Mouse (Mus musculus) midbrain, embryonic 11.5 days (tissue): ENCODE results near the gene Syt12. TPM values are rescaled to one million over a fixed set of nuclear protein-coding genes. Genes with fewer than 3 reads are reported as not detected.

Source experiments
- ATAC-seq: fragments of 200-750 bp; cut with Nextera tagmentation; 2 replicates; pipeline ENCODE4 v1.8.0; 2017; ENCODE audit warnings: moderate TSS enrichment, moderate library complexity; ENCODE audit not compliant: low FRiP score
- DNase-seq: peaks from one replicate; pipeline ENCODE4 v3.0.0; 2015; ENCODE audit warnings: low spot score; ENCODE audit errors: missing footprints
- H3K27ac ChIP-seq: fragments of 300-500 bp; sonication (generic); 2 replicates; pipeline ENCODE4 v1.5.1; 2014; ENCODE audit warnings: low read depth, low read length
- H3K27me3 ChIP-seq: fragments of 300-500 bp; sonication (generic); 2 replicates; pipeline ENCODE4 v1.6.1; 2014; ENCODE audit warnings: mild to moderate bottlenecking, low read length, moderate library complexity, mixed read lengths; ENCODE audit not compliant: control insufficient read depth, insufficient read depth
- H3K36me3 ChIP-seq: fragments of 300-500 bp; sonication (generic); 2 replicates; pipeline ENCODE4 v1.6.1; 2014; ENCODE audit warnings: mild to moderate bottlenecking, low read length, moderate library complexity, mixed read lengths; ENCODE audit not compliant: control insufficient read depth, insufficient read depth
- H3K4me1 ChIP-seq: fragments of 300-500 bp; sonication (generic); 2 replicates; pipeline ENCODE4 v1.6.1; 2014; ENCODE audit warnings: low read length; ENCODE audit not compliant: control insufficient read depth, insufficient read depth
- H3K4me2 ChIP-seq: fragments of 300-500 bp; sonication (generic); 2 replicates; pipeline ENCODE4 v1.6.1; 2014; ENCODE audit warnings: mild to moderate bottlenecking, moderate library complexity
- H3K4me3 ChIP-seq: fragments of 300-500 bp; sonication (generic); 2 replicates; pipeline ENCODE4 v1.5.1; 2014; ENCODE audit warnings: low read depth, low read length
- H3K9ac ChIP-seq: fragments of 300-500 bp; sonication (generic); 2 replicates; pipeline ENCODE4 v1.6.1; 2014; ENCODE audit warnings: low read length
- H3K9me3 ChIP-seq: fragments of 300-500 bp; sonication (generic); 2 replicates; pipeline ENCODE4 v1.6.1; 2016; ENCODE audit warnings: low read length; ENCODE audit not compliant: control insufficient read depth
- WGBS: fragments of 180-500 bp; shearing (Covaris S2); extraction: QIAGEN DNeasy Blood & Tissue Kit; methylation state at CpG from one replicate; pipeline ENCODE4 v1.1.7; 2014; 5-methylcytosine and 5-hydroxymethylcytosine counted together
- polyA plus RNA-seq: library from polyadenylated mRNA; unstranded; fragments of >200 nt; fragmentation: Nextera tagmentation; extraction: Ambion mirVana; gene quantifications from 2 replicates; pipeline ENCODE4 v1.2.1, GENCODE M21; 2014

Syt12 gene
- polyA plus RNA-seq, 1 experiment from 2014 or later: 1.0 TPM

- Histone ChIP-seq H3K27me3 (no peaks in the 10 kb centered on the region), H3K27ac (no peak overlapping the region), H3K36me3 (no peaks in the 10 kb centered on the region), H3K9me3 (no peaks in the 10 kb centered on the region), H3K4me3 (no peak overlapping the region), H3K9ac (no peak overlapping the region), H3K4me2 (no peak overlapping the region), H3K4me1 (no peaks in the 10 kb centered on the region)
- ATAC-seq (no peak), DNase-seq (no peak)
- 66% methylated on average over 2 of the region's 2 CpGs for WGBS
These were observed 68.2 kb downstream of the Syt12 start for GRCm38 (mm10) chr19:4409062-4409461.

GRCm38 (mm10) chr19:4404840-4405239 lies 72.4 kb downstream of the Syt12 start:
- H3K9ac ChIP-seq: no peak overlapping the region
- no peak for ATAC-seq
- H3K9me3 ChIP-seq: no peaks in the 10 kb centered on the region
- H3K27me3 ChIP-seq: no peaks in the 10 kb centered on the region
- no peaks in the 10 kb centered on the region for H3K36me3 ChIP-seq
- no peak overlapping the region for H3K4me2 ChIP-seq
- WGBS: 90% methylated on average over 2 of the region's 2 CpGs
- no peaks in the 10 kb centered on the region for H3K4me1 ChIP-seq
- no peak for DNase-seq
- H3K4me3 ChIP-seq: no peak overlapping the region
- no peak overlapping the region for H3K27ac ChIP-seq

- Histone ChIP-seq H3K27ac (no peak overlapping the region), H3K27me3 (no peaks in the 10 kb centered on the region), H3K9ac (no peak overlapping the region), H3K4me2 (no peak overlapping the region), H3K4me1 (peaks cover 6% of the 10 kb centered on the region), H3K36me3 (no peaks in the 10 kb centered on the region), H3K4me3 (no peak overlapping the region), H3K9me3 (no peaks in the 10 kb centered on the region)
- whole genome bisulfite sequencing: 76% methylated on average over 4 of the region's 4 CpGs
- no peak for ATAC-seq
- DNase-seq: no peak
These were observed 78.3 kb downstream of the Syt12 start for GRCm38 (mm10) chr19:4398959-4399358.

- DNase-seq (no peak), ATAC-seq (no peak)
- WGBS: 28% methylated on average over 8 of the region's 8 CpGs
- peak overlapping the region; percentile 82 for H3K4me2 ChIP-seq
- peak overlapping the region; percentile 78; the same call in 1 of the 2 replicates for H3K9ac ChIP-seq
- H3K36me3 ChIP-seq: no peaks in the 10 kb centered on the region
- H3K27ac ChIP-seq: no peak overlapping the region
- H3K4me3 ChIP-seq: peak overlapping the region; percentile 100
- H3K4me1 ChIP-seq: peaks cover 7% of the 10 kb centered on the region
- H3K9me3 ChIP-seq: no peaks in the 10 kb centered on the region
- H3K27me3 ChIP-seq: no peaks in the 10 kb centered on the region
These were observed 78.7 kb downstream of the Syt12 start for GRCm38 (mm10) chr19:4398630-4398948.

- ATAC-seq (peak; percentile 34), DNase-seq (peak; percentile 92)
- Histone ChIP-seq H3K27me3 (no peaks in the 10 kb centered on the region), H3K9me3 (no peaks in the 10 kb centered on the region), H3K4me3 (peak within 1 kb of the TSS; percentile 100), H3K27ac (peak within 1 kb of the TSS; percentile 94), H3K9ac (peak within 1 kb of the TSS; percentile 78), H3K36me3 (no peaks in the 10 kb centered on the region), H3K4me2 (peak within 1 kb of the TSS; percentile 82), H3K4me1 (peaks cover 9% of the 10 kb centered on the region)
- under 1% methylated on average over 81 of the region's 82 CpGs for WGBS
These were observed 79.2 kb downstream of the Syt12 start, which contains the start of gene Kdm2a for GRCm38 (mm10) chr19:4397798-4398629. Kdm2a (minus strand) TSS chr19:4398285.

GRCm38 (mm10) chr19:4396998-4397797 lies 80.0 kb downstream of the Syt12 start:
- Histone ChIP-seq H3K4me2 (peak overlapping the region; percentile 82), H3K4me3 (peak overlapping the region; percentile 100), H3K4me1 (peaks cover 9% of the 10 kb centered on the region), H3K9me3 (no peaks in the 10 kb centered on the region), H3K9ac (peak overlapping the region; percentile 99), H3K36me3 (no peaks in the 10 kb centered on the region), H3K27me3 (no peaks in the 10 kb centered on the region), H3K27ac (peak overlapping the region; percentile 94)
- under 1% methylated on average over 78 of the region's 90 CpGs for WGBS
- peak; percentile 100 for DNase-seq
- peak; percentile 94 for ATAC-seq

GRCm38 (mm10) chr19:4396081-4396997 lies 80.9 kb downstream of the Syt12 start:
- Histone ChIP-seq H3K36me3 (no peaks in the 10 kb centered on the region), H3K9me3 (no peaks in the 10 kb centered on the region), H3K9ac (peak overlapping the region; percentile 99), H3K4me2 (peak overlapping the region; percentile 74), H3K4me3 (peak overlapping the region; percentile 100), H3K27me3 (no peaks in the 10 kb centered on the region), H3K27ac (peak overlapping the region; percentile 94), H3K4me1 (peaks cover 9% of the 10 kb centered on the region)
- under 1% methylated on average over 70 of the region's 80 CpGs for WGBS
- DNase-seq: peak; percentile 94
- peak; percentile 64 for ATAC-seq
